Mouse (Mus musculus) heart, embryonic 16.5 days (tissue): ENCODE measurements at regions not wholly inside any gene's neighbourhood (a gene's known extent, or its start where the extent isn't known, plus 50 kb on each side); places are given as distances from the start of the nearest gene placed in this dataset.
A peak's percentile ranks its signal among the peaks of the same experiment; 100 is the strongest.

Source experiments
- ATAC-seq: fragments of 200-750 bp; cut with Nextera tagmentation; replicated peaks from 2 replicates; pipeline ENCODE4 v1.8.0; 2017; ENCODE audit warnings: moderate number of reproducible peaks; ENCODE audit not compliant: insufficient read depth, low FRiP score; ENCODE audit errors: extremely low read depth
- H3K27ac ChIP-seq: fragments of 300-500 bp; sonication (generic); 2 replicates; pipeline ENCODE4 v1.5.1; 2014; ENCODE audit warnings: mild to moderate bottlenecking, low read length, control low read depth, moderate library complexity
- H3K27me3 ChIP-seq: fragments of 300-500 bp; sonication (generic); 2 replicates; pipeline ENCODE4 v1.6.1; 2014; ENCODE audit warnings: low read length, mixed read lengths; ENCODE audit not compliant: control insufficient read depth, insufficient read depth
- H3K36me3 ChIP-seq: fragments of 300-500 bp; sonication (generic); 2 replicates; pipeline ENCODE4 v1.6.1; 2014; ENCODE audit not compliant: control insufficient read depth, insufficient read depth
- H3K4me1 ChIP-seq: fragments of 300-500 bp; sonication (generic); 2 replicates; pipeline ENCODE4 v1.6.1; 2014; ENCODE audit warnings: low read length, mixed read lengths; ENCODE audit not compliant: control insufficient read depth, insufficient read depth
- H3K4me2 ChIP-seq: fragments of 300-500 bp; sonication (generic); 2 replicates; pipeline ENCODE4 v1.6.1; 2014; ENCODE audit warnings: low read depth, mild to moderate bottlenecking, control low read depth, low read length
- H3K4me3 ChIP-seq: fragments of 300-500 bp; sonication (generic); 2 replicates; pipeline ENCODE4 v1.5.1; 2014; ENCODE audit warnings: mild to moderate bottlenecking, control low read depth, low read length
- H3K9ac ChIP-seq: fragments of 300-500 bp; sonication (generic); 2 replicates; pipeline ENCODE4 v1.6.1; 2014; ENCODE audit warnings: low read length, control low read depth
- H3K9me3 ChIP-seq: fragments of 300-500 bp; sonication (generic); replicated peaks from 2 replicates; pipeline ENCODE4 v1.6.1; 2016; ENCODE audit warnings: low read length; ENCODE audit not compliant: control insufficient read depth
- WGBS: fragments of 180-500 bp; shearing (Covaris S2); extraction: QIAGEN DNeasy Blood & Tissue Kit; methylation state at CpG from one replicate; pipeline ENCODE4 v1.1.7; 2014; 5-methylcytosine and 5-hydroxymethylcytosine counted together

DNA sequence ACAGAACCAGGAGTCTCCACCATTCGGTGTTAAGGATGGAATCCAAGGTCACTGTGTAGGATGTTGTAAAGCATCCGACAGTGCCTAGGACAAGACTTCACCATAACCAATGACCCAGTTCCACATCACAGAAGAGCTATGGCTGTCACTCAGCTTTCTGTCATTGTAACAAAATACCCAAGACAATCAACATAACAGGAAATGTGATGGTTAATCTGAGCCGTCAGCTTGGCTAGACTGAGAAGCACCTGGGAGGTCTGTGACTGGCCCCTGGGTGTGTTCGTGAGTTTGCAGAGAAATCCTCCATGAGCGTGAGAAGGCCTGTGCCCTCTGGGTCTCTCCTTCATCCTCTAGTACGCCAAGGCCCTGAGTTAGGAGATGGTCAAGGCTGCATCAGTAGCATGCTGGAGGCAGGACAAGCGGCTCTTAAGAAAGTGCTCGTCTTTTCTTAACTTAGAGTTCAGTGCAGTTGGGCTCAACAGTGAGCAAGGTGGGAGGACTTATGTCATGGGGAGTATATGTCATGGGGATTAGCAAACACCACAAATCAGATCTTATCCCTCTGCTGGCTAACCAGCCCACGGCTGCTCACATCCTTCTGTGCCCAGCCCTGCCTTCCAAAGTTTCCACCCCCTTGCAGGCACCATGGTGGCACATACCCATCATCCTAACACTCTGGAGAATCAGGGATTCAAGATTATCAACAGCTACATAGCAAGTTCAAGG lies 57.9 kb upstream of the Adgre5 start:
- WGBS = 69% methylated on average over 9 of the region's 9 CpGs
- Histone ChIP-seq H3K27ac (peak overlapping the region; percentile 9; the same call in 1 of the 2 replicates), H3K4me3 (no peak overlapping the region), H3K4me2 (no peak overlapping the region), H3K9ac (no peak overlapping the region), H3K4me1 (no peaks in the 10 kb centered on the region), H3K9me3 (no peaks in the 10 kb centered on the region), H3K27me3 (no peaks in the 10 kb centered on the region), H3K36me3 (no peaks in the 10 kb centered on the region)
- no peak for ATAC-seq

GRCm38 (mm10) chr8:83793491-83794238 lies 52.5 kb upstream of the Adgre5 start:
- 71% methylated on average over 16 of the region's 16 CpGs for WGBS
- no peak for ATAC-seq
- no peaks in the 10 kb centered on the region for H3K9me3 ChIP-seq

More at GRCm38 (mm10) chr8:83793491-83794238, 52.5 kb upstream of the Adgre5 start:
- no peak overlapping the region for H3K9ac ChIP-seq
- no peaks in the 10 kb centered on the region for H3K27me3 ChIP-seq
- no peaks in the 10 kb centered on the region for H3K36me3 ChIP-seq
- no peaks in the 10 kb centered on the region for H3K4me1 ChIP-seq
- H3K4me2 ChIP-seq = no peak overlapping the region
- H3K4me3 ChIP-seq = no peak overlapping the region
- H3K27ac ChIP-seq = no peak overlapping the region
